Mouse (Mus musculus) gastrocnemius, postnatal 14 days (tissue): ENCODE measurements around the gene Gm15023. TPM values are rescaled to one million over a fixed set of nuclear protein-coding genes. Genes with fewer than 3 reads are reported as not detected.
"Not testable (repeated sequence)": the region's sequence is repeated elsewhere in the genome, so short reads cannot be mapped to it uniquely, and the experiment has no call there.

ENCODE experiments used
- DNase-seq: peaks from one replicate; pipeline ENCODE4 v3.0.0; 2021; ENCODE audit warnings: mixed read lengths
- intact Hi-C: fragments of 180-260 bp; cut with DNase I; formaldehyde crosslinking; loops from one replicate; pipeline ENCODE4 v1.15.1; 2025; ENCODE audit warnings: low total_unique reads
- long read RNA-seq, 2 experiments: library from polyadenylated mRNA; stranded (forward); transcript quantifications; one replicate each; pipeline ENCODE4 v2.0.0; 2021
- total RNA-seq, 2 experiments: library from RNA; stranded (reverse); gene quantifications; 2 replicates each; pipeline ENCODE4 v1.2.3; 2021

The Gm15023 gene
- not detected for total RNA-seq
- long read RNA-seq, experiment 1, result 0 reads
- long read RNA-seq, experiment 2, result 0 reads

GRCm38 (mm10) chrX:135177532-135177931 lies at the start of gene Gm15023:
TSS of gene Gm15023 (minus strand) at chrX:135177632.
- DNase-seq, intact Hi-C loops: not testable (repeated sequence)

- intact Hi-C loops, result no loop called here
These were observed 33.2 kb upstream of the Gm15023 start, which contains the start of gene Tceal6 for GRCm38 (mm10) chrX:135210436-135211221. TSS of gene Tceal6 (minus strand) at chrX:135210687.

DNA sequence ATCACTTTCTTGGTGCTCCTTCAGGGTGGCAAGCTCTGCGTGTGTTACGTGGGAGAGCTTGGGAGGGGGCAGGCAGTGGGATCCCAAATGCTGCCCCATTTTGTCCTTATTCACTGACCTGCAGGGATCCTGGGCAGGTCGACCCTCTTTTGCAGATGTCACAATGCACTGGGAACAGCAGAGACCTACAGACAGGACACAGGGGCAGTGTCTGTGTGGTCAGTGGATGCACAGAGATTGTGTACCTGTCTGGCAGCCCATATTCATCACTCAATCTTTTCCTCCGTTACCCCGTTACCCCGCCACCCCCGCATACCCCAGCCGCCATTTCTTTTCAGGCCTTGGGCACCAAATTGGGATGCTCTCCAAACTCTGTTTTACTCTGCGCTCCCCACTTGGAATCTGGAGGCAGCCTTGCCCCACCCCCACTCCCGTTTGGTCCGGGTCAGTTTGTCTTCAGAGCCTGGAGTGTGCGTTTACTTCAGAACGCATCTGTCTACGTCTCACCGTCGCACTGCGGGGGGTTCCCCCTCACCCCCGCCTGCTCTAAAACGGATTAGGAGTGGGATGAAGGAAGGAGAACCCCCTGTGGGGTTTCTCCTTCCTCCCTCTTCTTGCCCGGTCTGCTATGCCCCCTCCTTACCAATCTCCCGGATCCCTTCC lies 32.5 kb upstream of the Gm15023 start:
- DNase-seq, intact Hi-C loops: not testable (repeated sequence)

More at GRCm38 (mm10) chrX:135210436-135211221, 33.2 kb upstream of the Gm15023 start, which contains the start of gene Tceal6:
- no peak for DNase-seq

DNA sequence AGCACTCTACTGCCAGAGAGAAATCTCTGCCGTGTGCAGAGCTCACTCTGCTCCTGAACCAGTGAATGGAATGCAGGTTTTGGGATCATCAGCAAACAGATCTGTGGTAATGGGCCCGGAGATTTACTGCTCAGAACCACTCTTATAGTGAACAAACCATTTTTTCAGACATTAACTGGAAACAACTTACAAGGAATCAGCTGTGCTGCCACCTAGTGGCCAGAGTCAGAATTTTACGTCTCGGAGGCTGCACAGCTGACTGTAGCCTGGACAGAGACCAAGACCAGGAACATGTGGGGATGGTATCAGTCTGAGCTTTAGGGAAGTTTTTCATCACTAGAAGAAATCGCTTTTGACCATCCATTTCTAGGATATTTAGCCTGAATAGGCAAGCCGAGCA lies 12.5 kb upstream of the Gm15023 start:
- DNase-seq, intact Hi-C loops: not testable (repeated sequence)

DNA sequence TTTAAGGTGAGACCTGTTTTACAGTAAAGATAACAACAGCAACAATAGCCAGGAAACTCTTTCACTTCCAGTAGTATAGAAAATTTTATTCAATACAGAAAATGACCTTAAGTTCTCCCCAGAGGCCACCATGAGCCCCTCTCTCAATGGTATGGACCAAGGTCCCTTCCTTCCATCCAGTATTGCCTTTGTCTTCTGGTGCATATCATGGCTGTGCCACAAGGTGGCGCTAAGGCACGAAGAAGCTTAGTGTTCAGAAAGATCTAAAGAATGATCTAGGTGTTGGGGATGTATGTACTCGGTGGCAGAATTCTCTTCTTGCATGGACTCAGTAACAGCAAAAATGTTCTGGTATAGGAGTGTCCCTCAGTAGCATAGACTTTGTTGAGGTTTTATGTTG lies 11.2 kb upstream of the Gm15023 start:
- intact Hi-C loops, DNase-seq: not testable (repeated sequence)

Other genes starting within 250 kb of the Gm15023 start
- not detected for gene Nxf2, start 212.9 kb downstream of the Gm15023 start, total RNA-seq
- gene Zmat1, start 168.4 kb downstream of the Gm15023 start, total RNA-seq, result 1 to 10 TPM; 1.0 to 1.4 TPM
- gene Tceal6, start 33.1 kb upstream of the Gm15023 start, total RNA-seq, result 1 to 10 TPM in 1 of 2 experiments, under 1 TPM in 1; 0.64 to 1.1 TPM
- not detected for gene Pramel3, start 124.7 kb upstream of the Gm15023 start, total RNA-seq
- gene Gm5128, start 195.7 kb upstream of the Gm15023 start, total RNA-seq, result not detected